In genomic region chr4:92502010-92502409, GRCm38 (mm10) we compare ENCODE assay signal across 27 mouse cellular contexts.
"Had no signal": no experiment of that assay in that cellular context is flagged by ENCODE, and none has a peak within 500 bp of the region (broad histone marks: within the 10 kb centered on the region; RNA-seq: fewer than 3 reads in every experiment).

No protein-coding gene starts in this region.

- H3K4me1 ChIP-seq: limb, embryonic 10.5 days; limb, embryonic 12.5 days; limb, embryonic 13.5 days; limb, embryonic 15.5 days; liver, embryonic 12.5 days; liver, embryonic 13.5 days; liver, embryonic 15.5 days; lung, embryonic 15.5 days; megakaryocyte, embryonic 14.5 days; midbrain, embryonic 10.5 days; midbrain, embryonic 12.5 days; midbrain, embryonic 13.5 days; midbrain, embryonic 15.5 days had no signal

- H3K9me3 ChIP-seq: limb, embryonic 10.5 days; limb, embryonic 12.5 days; limb, embryonic 13.5 days; limb, embryonic 15.5 days; liver, embryonic 12.5 days; liver, embryonic 13.5 days; liver, embryonic 15.5 days; lung, embryonic 15.5 days; megakaryocyte, embryonic 14.5 days; midbrain, embryonic 10.5 days; midbrain, embryonic 12.5 days; midbrain, embryonic 13.5 days; midbrain, embryonic 15.5 days had no signal

- H3K27ac ChIP-seq: limb, embryonic 10.5 days; limb, embryonic 12.5 days; limb, embryonic 13.5 days; limb, embryonic 15.5 days; liver, embryonic 12.5 days; liver, embryonic 13.5 days; liver, embryonic 14.5 days; liver, embryonic 15.5 days; lung, embryonic 15.5 days; macrophage; midbrain, embryonic 10.5 days; midbrain, embryonic 12.5 days; midbrain, embryonic 13.5 days; midbrain, embryonic 15.5 days had no signal

- H3K27me3 ChIP-seq: limb, embryonic 12.5 days; limb, embryonic 13.5 days; limb, embryonic 15.5 days; liver, embryonic 12.5 days; liver, embryonic 13.5 days; liver, embryonic 15.5 days; lung, embryonic 15.5 days; megakaryocyte, embryonic 14.5 days; midbrain, embryonic 12.5 days; midbrain, embryonic 13.5 days; midbrain, embryonic 15.5 days had no signal

- H3K9ac ChIP-seq: limb, embryonic 12.5 days; limb, embryonic 13.5 days; limb, embryonic 15.5 days; liver, embryonic 12.5 days; liver, embryonic 13.5 days; liver, embryonic 14.5 days; liver, embryonic 15.5 days; liver, postnatal 0 days; lung, embryonic 14.5 days; lung, embryonic 15.5 days; midbrain, embryonic 12.5 days; midbrain, embryonic 13.5 days; midbrain, embryonic 15.5 days had no signal

- H3K36me3 ChIP-seq: limb, embryonic 10.5 days; limb, embryonic 12.5 days; limb, embryonic 13.5 days; limb, embryonic 15.5 days; liver, embryonic 12.5 days; liver, embryonic 13.5 days; liver, embryonic 15.5 days; lung, embryonic 15.5 days; midbrain, embryonic 10.5 days; midbrain, embryonic 12.5 days; midbrain, embryonic 13.5 days; midbrain, embryonic 15.5 days had no signal

- DNase-seq: left cerebral cortex, postnatal 4 days; liver; liver, embryonic 13.5 days; liver, postnatal 0 days; lung, adult 18-20 months; lung, adult 2 months; lung, embryonic 14.5 days; lung, postnatal 10 days; lung, postnatal 14 days; lung, postnatal 36 days; lung, postnatal 4 days; midbrain, embryonic 14.5 days had no signal

- H3K4me3 ChIP-seq: limb, embryonic 10.5 days; limb, embryonic 12.5 days; limb, embryonic 13.5 days; limb, embryonic 15.5 days; liver, embryonic 12.5 days; liver, embryonic 13.5 days; liver, embryonic 15.5 days; lung, embryonic 15.5 days; megakaryocyte, embryonic 14.5 days; midbrain, embryonic 10.5 days; midbrain, embryonic 12.5 days; midbrain, embryonic 13.5 days; midbrain, embryonic 15.5 days; myocyte had no signal
